Mouse (Mus musculus): ENCODE data around the gene Gm5152. TPM values are rescaled to one million over a fixed set of nuclear protein-coding genes. Genes with fewer than 3 reads are reported as not detected.

The Gm5152 gene
- not detected for polyA plus RNA-seq (2014; fragmentation: Illumina TruSeq; extraction: RNeasy Lipid Tissue Mini Kit (QIAGEN cat#74804); ENCODE audit: low read depth, low replicate concordance)

GRCm38 (mm10) chr5:10246426-10246825, at the start of gene Gm5152:
TSS of gene Gm5152 (minus strand) at chr5:10246526.

Data from liver, adult 10 weeks (tissue).